Mouse (Mus musculus) kidney, adult 8-10 months (tissue): ENCODE data around the gene Adamts16.

Experiments used
- DNase-seq, 2 experiments: peaks; one replicate each; pipeline ENCODE4 v3.0.0; 2022

The Adamts16 gene

GRCm38 (mm10) chr13:70761312-70761711 lies 80.3 kb downstream of the Adamts16 start:
- DNase-seq: no peak

DNA sequence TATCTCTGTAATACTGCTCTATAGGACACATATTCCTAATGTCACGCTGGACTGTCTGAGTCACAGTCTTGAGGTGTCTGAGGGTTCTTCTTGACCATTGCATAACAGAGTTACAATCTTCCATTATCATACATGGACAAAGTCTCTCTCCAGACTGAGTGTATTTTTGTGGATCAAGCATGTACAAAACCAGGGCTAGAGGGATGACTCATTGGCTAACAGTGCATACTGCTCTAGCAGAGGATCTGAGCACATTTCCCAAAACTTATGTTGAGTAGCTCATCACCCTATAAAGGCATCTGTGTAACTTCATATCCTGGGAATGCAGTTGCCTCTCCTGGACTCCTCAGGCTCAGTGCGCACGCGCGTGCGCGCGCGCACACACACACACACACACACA lies 81.4 kb downstream of the Adamts16 start:
- no peak for DNase-seq

- DNase-seq: no peak
Observed at GRCm38 (mm10) chr13:70746294-70747008, 95.2 kb downstream of the Adamts16 start.

DNA sequence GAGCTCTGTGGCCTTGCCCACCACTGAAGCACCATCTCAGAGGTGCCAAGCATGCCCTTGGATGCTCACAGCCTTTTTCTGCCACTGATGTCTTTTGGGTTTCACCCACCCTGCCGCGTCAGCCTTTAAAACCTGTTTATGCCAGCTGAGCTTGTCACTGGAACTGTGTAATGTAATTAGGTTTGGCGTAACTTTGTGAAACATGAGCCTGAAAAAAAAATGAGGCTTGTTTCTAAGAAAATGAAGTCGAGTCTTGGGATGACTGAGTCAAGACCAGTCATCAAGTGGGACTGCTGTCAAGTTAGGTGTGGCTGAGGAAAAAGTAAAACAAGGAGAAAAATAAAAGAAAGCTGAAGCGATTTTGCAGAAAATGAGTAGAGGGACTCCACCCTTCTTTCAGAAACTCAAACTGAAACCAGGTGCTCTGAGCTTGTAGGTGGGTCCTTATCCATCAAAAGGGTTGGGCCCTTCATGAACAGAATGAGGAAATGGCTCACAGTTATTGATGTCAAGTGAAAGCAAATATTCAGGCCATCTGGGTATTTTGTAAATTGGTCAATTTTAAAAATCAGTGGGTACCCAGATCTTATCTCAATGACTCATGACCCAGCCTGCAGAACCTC lies 97.1 kb downstream of the Adamts16 start:
- no peak for DNase-seq

DNA sequence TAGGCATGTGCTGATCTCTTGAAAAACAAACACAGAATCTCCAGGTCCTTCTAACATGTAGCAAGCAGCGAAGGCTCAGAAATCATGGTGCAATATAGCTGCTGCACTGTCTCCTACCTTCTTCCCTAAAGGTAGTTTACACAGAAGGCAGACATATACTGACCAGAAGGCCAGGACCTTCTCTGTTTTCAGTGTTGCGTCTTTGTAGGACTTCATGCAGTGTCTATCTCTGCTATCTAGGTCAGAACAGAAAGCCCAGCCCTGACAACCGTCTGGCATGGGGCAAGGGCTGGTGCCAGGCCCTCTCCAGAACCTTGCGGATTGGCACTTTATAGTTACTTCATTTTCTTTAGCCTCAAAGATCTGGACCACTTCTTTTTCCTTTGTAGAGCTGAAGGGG lies 98.9 kb downstream of the Adamts16 start:
- no peak for DNase-seq

- DNase-seq: no peak
Observed at GRCm38 (mm10) chr13:70740281-70741240, 101.0 kb downstream of the Adamts16 start.

GRCm38 (mm10) chr13:70738781-70739180 lies 102.8 kb downstream of the Adamts16 start:
- no peak for DNase-seq

- no peak for DNase-seq
Observed at GRCm38 (mm10) chr13:70736409-70736808, 105.2 kb downstream of the Adamts16 start.

DNA sequence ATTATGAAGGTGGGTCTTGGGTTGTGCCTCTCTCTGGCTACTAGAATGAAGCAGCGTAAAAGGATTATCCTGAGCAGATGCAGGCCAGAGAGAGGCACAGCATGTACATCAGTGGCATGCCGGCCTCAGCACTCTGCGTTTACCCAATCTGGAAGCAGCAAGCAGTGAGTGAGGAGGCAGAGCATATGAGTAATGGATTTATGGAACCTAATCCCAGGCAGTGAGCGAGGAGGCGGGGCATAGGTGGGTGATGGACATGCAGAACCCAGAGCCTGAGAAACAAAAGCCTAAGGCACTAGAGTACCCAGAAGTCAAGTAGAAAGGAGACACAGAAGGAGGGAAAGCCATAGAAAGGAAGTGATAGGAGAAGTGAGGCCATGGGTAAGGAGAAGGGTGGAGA lies 107.0 kb downstream of the Adamts16 start:
- DNase-seq: no peak

- no peak for DNase-seq
Observed at GRCm38 (mm10) chr13:70733911-70734310, 107.7 kb downstream of the Adamts16 start.

GRCm38 (mm10) chr13:70733206-70733605 lies 108.4 kb downstream of the Adamts16 start:
- no peak for DNase-seq

GRCm38 (mm10) chr13:70732781-70733180 lies 108.8 kb downstream of the Adamts16 start:
- no peak for DNase-seq

DNA sequence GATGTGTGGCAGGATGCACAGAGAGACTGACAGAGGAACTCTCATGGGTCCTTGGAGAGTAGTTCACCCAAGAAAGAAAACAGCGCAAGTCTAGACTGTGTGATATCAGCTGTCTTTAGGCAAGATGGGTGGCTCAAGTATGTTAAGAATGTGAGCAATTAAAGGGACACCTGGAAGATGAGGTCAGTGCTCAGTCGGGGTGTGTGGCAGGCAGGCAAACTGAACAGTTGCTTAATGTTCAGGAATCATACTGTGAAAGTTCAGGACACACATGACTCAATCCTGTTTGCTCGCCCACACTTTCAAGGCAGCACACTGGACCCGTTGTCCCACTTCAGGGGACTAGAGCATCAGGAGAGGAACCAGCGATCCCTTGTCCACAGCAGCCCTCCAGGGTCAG lies 110.3 kb downstream of the Adamts16 start:
- no peak for DNase-seq

DNA sequence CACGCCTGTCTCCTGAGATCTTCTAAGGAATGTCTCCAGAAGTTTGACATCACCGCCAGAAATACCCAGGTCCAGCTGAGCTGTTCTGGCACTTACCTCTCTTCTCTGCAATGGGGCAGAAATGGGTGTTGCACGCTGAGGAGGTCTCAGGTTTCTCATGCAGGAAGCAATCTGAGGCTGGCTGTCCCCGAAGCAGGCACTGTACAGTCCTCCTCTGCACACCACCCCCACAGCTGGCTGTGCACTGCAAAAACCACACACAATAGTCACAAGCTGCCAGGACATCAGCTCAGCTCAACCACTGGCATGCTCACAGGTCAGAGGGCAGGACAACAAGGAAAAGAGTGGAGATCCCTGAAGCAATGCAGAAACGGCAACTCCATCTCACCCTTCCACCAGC lies 111.6 kb downstream of the Adamts16 start:
- DNase-seq: no peak

GRCm38 (mm10) chr13:70726249-70726648 lies 115.4 kb downstream of the Adamts16 start:
- no peak for DNase-seq

DNA sequence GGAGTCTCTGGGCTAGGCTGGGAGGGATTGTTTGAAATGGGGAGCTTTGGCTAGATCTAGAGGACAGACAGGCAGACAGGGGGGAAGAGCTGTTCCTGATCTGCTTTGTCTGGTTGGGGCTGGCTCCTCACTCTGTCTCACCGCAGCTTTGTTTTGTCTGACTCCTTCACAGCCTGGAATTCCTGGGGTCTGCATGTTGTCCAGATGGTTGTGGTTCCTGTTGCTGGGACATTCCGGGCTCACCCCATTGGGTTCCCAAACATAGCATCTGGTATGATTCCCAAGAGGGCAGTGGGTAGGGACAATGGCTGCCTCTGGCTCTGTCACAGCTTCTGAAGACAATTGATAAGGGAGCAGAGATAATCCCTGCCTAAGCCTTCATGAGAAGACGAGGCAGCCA lies 117.0 kb downstream of the Adamts16 start:
- no peak for DNase-seq

- DNase-seq: no peak
Observed at GRCm38 (mm10) chr13:70724108-70724622, 117.4 kb downstream of the Adamts16 start.

DNA sequence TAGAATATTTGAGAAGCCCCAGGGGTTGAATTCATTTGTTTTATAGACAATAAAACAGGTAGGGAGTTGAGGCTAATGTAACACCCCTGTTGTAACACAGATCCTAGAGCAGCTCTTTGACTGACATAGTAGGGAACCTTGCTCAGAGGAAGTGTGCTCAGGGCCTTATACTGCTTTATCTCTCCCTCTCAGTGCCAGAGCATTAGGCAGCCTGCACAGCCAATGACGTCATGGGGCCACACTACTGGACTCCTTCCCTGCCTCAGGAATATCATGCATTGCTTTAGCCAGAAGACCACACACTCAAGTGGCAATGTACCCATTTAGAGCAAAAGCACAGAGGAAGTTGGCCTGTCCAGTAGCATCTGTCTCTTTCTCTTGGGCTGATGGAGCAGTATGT lies 121.6 kb downstream of the Adamts16 start:
- no peak for DNase-seq

DNA sequence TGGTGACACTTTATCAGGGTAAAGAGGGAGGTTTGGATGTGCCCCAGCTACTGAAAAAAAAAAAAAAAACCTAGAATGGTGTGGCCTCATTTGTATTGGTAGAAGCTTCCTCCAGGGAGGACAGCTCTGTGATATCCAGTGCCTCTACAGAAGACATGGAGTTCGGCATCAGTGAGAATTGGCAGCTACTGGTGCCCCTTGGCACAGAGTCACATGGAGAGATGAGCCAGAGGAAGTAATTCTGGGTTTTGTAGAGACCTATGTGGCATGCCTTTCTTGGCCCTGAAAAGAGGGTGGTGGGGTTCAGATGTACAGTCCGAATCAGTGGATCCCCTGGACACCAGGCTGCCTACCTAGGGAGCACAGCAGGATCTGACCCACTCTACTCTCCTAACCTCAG lies 122.8 kb downstream of the Adamts16 start:
- DNase-seq: no peak

GRCm38 (mm10) chr13:70716022-70716421 lies 125.6 kb downstream of the Adamts16 start:
- DNase-seq: no peak

GRCm38 (mm10) chr13:70714081-70714775 lies 127.4 kb downstream of the Adamts16 start:
- DNase-seq: no peak

DNA sequence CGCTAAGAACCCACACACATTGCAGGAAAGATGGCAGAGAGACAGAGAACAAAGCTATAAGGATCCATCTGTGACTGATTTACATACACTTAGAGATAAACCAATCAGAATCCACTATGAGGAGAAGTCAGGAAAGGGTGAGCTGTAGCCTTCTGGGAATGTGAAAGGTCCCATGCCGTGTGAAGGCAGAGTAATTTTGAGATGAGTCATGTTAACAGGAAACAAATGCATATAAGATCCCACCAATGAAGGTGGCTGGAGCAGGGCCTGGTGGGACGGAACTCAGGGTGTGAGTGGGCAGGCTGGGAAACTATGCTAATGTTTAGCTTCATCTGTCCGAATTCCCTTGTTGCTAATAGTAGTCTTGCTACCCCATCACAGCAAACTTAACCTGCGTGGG lies 128.3 kb downstream of the Adamts16 start:
- DNase-seq: no peak
